16 mouse cellular contexts compared by ENCODE assay signal in genomic region chr3:94341959-94342422, GRCm38 (mm10). TPM values are rescaled to one million over a fixed set of nuclear protein-coding genes. Genes with fewer than 3 reads are reported as not detected.
DNase-seq lines count a peak whose midpoint lies in the region; ATAC-seq lines count a peak whose summit lies in the region.
"Had no signal": no experiment of that assay in that cellular context is flagged by ENCODE, and none has a peak within 500 bp of the region (broad histone marks: within the 10 kb centered on the region; RNA-seq: fewer than 3 reads in every experiment).

Them5 (plus strand) TSS chr3:94342099.

- no peak within 1 kb of the TSS for H3K4me2 ChIP-seq in kidney, embryonic 16.5 days (replicated peaks; ENCODE audit: low read depth, low read length)
- H3K4me2 ChIP-seq in forebrain, embryonic 14.5 days (ENCODE audit: low read length), result no peak within 1 kb of the TSS
- H3K4me2 ChIP-seq: heart, embryonic 11.5 days had no signal

- no peaks in the 10 kb centered on the region for H3K9me3 ChIP-seq in kidney, embryonic 16.5 days (ENCODE audit: low read length)
- H3K9me3 ChIP-seq in forebrain, embryonic 14.5 days (replicated peaks; ENCODE audit: control insufficient read depth, low read length), result no peaks in the 10 kb centered on the region
- no peaks in the 10 kb centered on the region for H3K9me3 ChIP-seq in midbrain, embryonic 10.5 days (replicated peaks)
- H3K9me3 ChIP-seq: G1E had no signal

- no peaks in the 10 kb centered on the region for H3K27me3 ChIP-seq in kidney, embryonic 16.5 days (ENCODE audit: insufficient read depth, low read length)
- H3K27me3 ChIP-seq in forebrain, embryonic 14.5 days (replicated peaks; ENCODE audit: control insufficient read depth, insufficient read depth, low read length), result no peaks in the 10 kb centered on the region
- H3K27me3 ChIP-seq in midbrain, embryonic 10.5 days (ENCODE audit: low read depth, poor library complexity, severe bottlenecking), result no peaks in the 10 kb centered on the region

- no peak within 1 kb of the TSS for H3K9ac ChIP-seq in kidney, embryonic 16.5 days (replicated peaks; ENCODE audit: low read length)
- H3K9ac ChIP-seq in forebrain, embryonic 14.5 days (ENCODE audit: low read length), result no peak within 1 kb of the TSS

- H3K36me3 ChIP-seq in kidney, embryonic 16.5 days (ENCODE audit: insufficient read depth, low read length), result no peaks in the 10 kb centered on the region
- no peaks in the 10 kb centered on the region for H3K36me3 ChIP-seq in forebrain, embryonic 14.5 days (ENCODE audit: control insufficient read depth, insufficient read depth, low read length)
- H3K36me3 ChIP-seq in midbrain, embryonic 10.5 days, result no peaks in the 10 kb centered on the region
- H3K36me3 ChIP-seq: G1E had no signal

- H3K4me1 ChIP-seq in kidney, embryonic 16.5 days (ENCODE audit: insufficient read depth, low read length), result no peaks in the 10 kb centered on the region
- no peaks in the 10 kb centered on the region for H3K4me1 ChIP-seq in forebrain, embryonic 14.5 days (ENCODE audit: control insufficient read depth, insufficient read depth, low read length)
- H3K4me1 ChIP-seq in midbrain, embryonic 10.5 days, result peaks cover 10% of the 10 kb centered on the region; the same call in 1 of the 2 replicates
- H3K4me1 ChIP-seq: megakaryocyte, embryonic 14.5 days had no signal

- H3K4me3 ChIP-seq in kidney, embryonic 16.5 days (ENCODE audit: low read length), result no peak within 1 kb of the TSS
- no peak within 1 kb of the TSS for H3K4me3 ChIP-seq in forebrain, embryonic 14.5 days (ENCODE audit: low read depth, low read length)
- H3K4me3 ChIP-seq in midbrain, embryonic 10.5 days, result no peak within 1 kb of the TSS
- H3K4me3 ChIP-seq: megakaryocyte, embryonic 14.5 days had no signal

- no peak; the same call in 1 of the 2 replicates for ATAC-seq in kidney, embryonic 16.5 days (ENCODE audit: low FRiP score, low TSS enrichment)
- peak; percentile 29; the same call in 1 of the 2 replicates for ATAC-seq in forebrain, embryonic 14.5 days

- DNase-seq in adrenal gland, postnatal 14 days, result peak; percentile 28
- no peak for DNase-seq in adrenal gland, postnatal 36 days
- peak; percentile 47 for DNase-seq in kidney, postnatal 14 days
- no peak for DNase-seq in forebrain, embryonic 14.5 days (ENCODE audit: low spot score)
- no peak for DNase-seq in midbrain, embryonic 10.5 days (ENCODE audit: low spot score)
- no peak for DNase-seq in right cerebral cortex, postnatal 25 days
- no peak for DNase-seq in right cerebral cortex, postnatal 10 days (ENCODE audit: low spot score in 2 of 2)
- DNase-seq: adrenal gland, adult 8-10 months; cerebellum, postnatal 36 days; kidney, adult 11 months had no signal

- no peak within 1 kb of the TSS for H3K27ac ChIP-seq in kidney, embryonic 16.5 days (ENCODE audit: low read length)
- peak within 1 kb of the TSS; percentile 65 for H3K27ac ChIP-seq in forebrain, embryonic 14.5 days (ENCODE audit: low read depth, low read length)
- 0 out of 2 replicates have a peak within 1 kb of the TSS, but pooled peaks have one; percentile 17 for H3K27ac ChIP-seq in midbrain, embryonic 10.5 days (replicated peaks)

- WGBS in kidney, embryonic 16.5 days, result 50% methylated on average over 3 of the region's 3 CpGs
- WGBS in forebrain, embryonic 14.5 days, result 57% methylated on average over 3 of the region's 3 CpGs
- WGBS in midbrain, embryonic 10.5 days, result 64% methylated on average over 3 of the region's 3 CpGs

RNA-seq across cellular contexts. Expression of gene Them5, which starts in this region (rescaled TPM):
- not detected in 2 replicates for total RNA-seq in adrenal gland, postnatal 14 days (2021)
- not detected for total RNA-seq in adrenal gland, postnatal 36 days (2021)
- polyA plus RNA-seq in kidney, embryonic 16.5 days (2015; fragmentation: Nextera tagmentation; extraction: Ambion mirVana), result not detected in 2 replicates
- polyA plus RNA-seq in forebrain, embryonic 14.5 days (2014; fragmentation: Nextera tagmentation; extraction: Ambion mirVana), result 0.80 and 0.86 TPM in 2 replicates
- polyA plus RNA-seq in midbrain, embryonic 10.5 days (2016; fragmentation: Nextera tagmentation; extraction: Ambion mirVana), result not detected in 2 replicates
- total RNA-seq: adrenal gland, adult 8-10 months; neutrophil, adult 5-6 weeks had no signal
- polyA plus RNA-seq: G1E; spleen, adult 2 months had no signal

Comparison
In these comparisons a context has a peak if more than half of its experiments do, and no peak if none do; other contexts are left out.
1. Peak in DNase-seq in adrenal gland, postnatal 14 days; RNA of the gene not detected or under 1 TPM.
2. Peak in ATAC-seq and H3K27ac ChIP-seq in forebrain, embryonic 14.5 days; RNA of the gene not detected or under 1 TPM.